Mouse (Mus musculus) MEL (cell line): ENCODE results near the gene Tmem212. TPM values are rescaled to one million over a fixed set of nuclear protein-coding genes. Genes with fewer than 3 reads are reported as not detected.

Experiments
- DNase-seq: peaks from one replicate; pipeline ENCODE4 v3.0.0; 2011; ENCODE audit warnings: low read depth, low spot score
- H3K27ac ChIP-seq: 2 replicates; pipeline ENCODE4 v1.5.1; 2012; ENCODE audit warnings: low read depth, mild to moderate bottlenecking, control low read depth, low read length, moderate library complexity; ENCODE audit not compliant: control insufficient read depth
- H3K27me3 ChIP-seq, 2 experiments: fragments of 150-350 bp in 1 of 2; sonication (generic) in 1 of 2; 2 replicates each; pipeline ENCODE4 v1.6.1; 2012; ENCODE audit warnings: low read length in 2 of 2, mild to moderate bottlenecking in 2 of 2, improper control_type of control experiment in 1 of 2, moderate library complexity in 1 of 2; ENCODE audit not compliant: insufficient read depth in 2 of 2, control insufficient read depth in 1 of 2
- H3K36me3 ChIP-seq, 2 experiments: 2 replicates each; pipeline ENCODE4 v1.6.1; 2012 to 2014; ENCODE audit warnings: low read length in 2 of 2, improper control_type of control experiment in 1 of 2, inconsistent platforms in 1 of 2, mild to moderate bottlenecking in 1 of 2; ENCODE audit not compliant: insufficient read depth in 2 of 2, control insufficient read depth in 1 of 2
- H3K4me1 ChIP-seq, 2 experiments: fragments of 150-350 bp in 1 of 2; sonication (generic) in 1 of 2; 2 replicates each; pipeline ENCODE4 v1.6.1; 2012; ENCODE audit warnings: low read length in 2 of 2, improper control_type of control experiment in 1 of 2, mild to moderate bottlenecking in 1 of 2; ENCODE audit not compliant: insufficient read depth in 2 of 2, control insufficient read depth in 1 of 2
- H3K4me3 ChIP-seq, 2 experiments: fragments of 150-350 bp in 1 of 2; sonication (generic) in 1 of 2; 2 replicates each; pipeline ENCODE4 v1.5.1; 2012; ENCODE audit warnings: low read depth in 2 of 2, low read length in 2 of 2, mild to moderate bottlenecking in 2 of 2, moderate library complexity in 2 of 2, control low read depth in 1 of 2, improper control_type of control experiment in 1 of 2; ENCODE audit not compliant: control insufficient read depth in 1 of 2, insufficient read depth in 1 of 2
- H3K79me2 ChIP-seq: 2 replicates; pipeline ENCODE4 v1.6.1; 2012; ENCODE audit warnings: mild to moderate bottlenecking, low read length, moderate library complexity; ENCODE audit not compliant: control insufficient read depth, poor library complexity, insufficient read depth
- H3K9ac ChIP-seq: 2 replicates; pipeline ENCODE4 v1.6.1; 2012; ENCODE audit warnings: low read depth, mild to moderate bottlenecking, control low read depth, low read length, moderate library complexity; ENCODE audit not compliant: control insufficient read depth, poor library complexity, severe bottlenecking
- H3K9me3 ChIP-seq: fragments of 150-350 bp; sonication (generic); replicated peaks from 2 replicates; pipeline ENCODE4 v1.6.1; 2012; ENCODE audit warnings: mild to moderate bottlenecking, low read length, improper control_type of control experiment, moderate library complexity; ENCODE audit not compliant: insufficient read depth
- CHD1 ChIP-seq: IDR thresholded peaks from 2 replicates; pipeline ENCODE4 v1.6.1; 2012; ENCODE audit warnings: low read depth, mild to moderate bottlenecking, inconsistent platforms, low read length, improper control_type of control experiment
- E2F4 ChIP-seq: IDR thresholded peaks from 2 replicates; pipeline ENCODE4 v1.6.1; 2011; ENCODE audit warnings: low read depth, low read length, improper control_type of control experiment, borderline replicate concordance
- EP300 ChIP-seq, 2 experiments: IDR thresholded peaks; 2 replicates each; pipeline ENCODE4 v1.6.1; 2011; ENCODE audit warnings: improper control_type of control experiment in 2 of 2, low read length in 2 of 2, low read depth in 1 of 2, mild to moderate bottlenecking in 1 of 2
- ETS1 ChIP-seq: IDR thresholded peaks from 2 replicates; pipeline ENCODE4 v1.6.1; 2012; ENCODE audit warnings: low read depth, mild to moderate bottlenecking, inconsistent platforms, low read length, improper control_type of control experiment, moderate library complexity
- GATA1 ChIP-seq: IDR thresholded peaks from 2 replicates; pipeline ENCODE4 v1.6.1; 2011; ENCODE audit warnings: low read depth, low read length, improper control_type of control experiment
- HCFC1 ChIP-seq: IDR thresholded peaks from 2 replicates; pipeline ENCODE4 v1.6.1; 2012; ENCODE audit warnings: low read depth, mild to moderate bottlenecking, inconsistent platforms, low read length, improper control_type of control experiment, moderate library complexity
- JUND ChIP-seq: IDR thresholded peaks from 2 replicates; pipeline ENCODE4 v1.6.1; 2011; ENCODE audit warnings: low read depth, mild to moderate bottlenecking, improper control_type of control experiment, low read length
- MAX ChIP-seq: IDR thresholded peaks from 2 replicates; pipeline ENCODE4 v1.6.1; 2011; ENCODE audit warnings: low read length, improper control_type of control experiment
- MAZ ChIP-seq: IDR thresholded peaks from 2 replicates; pipeline ENCODE4 v1.6.1; 2012; ENCODE audit warnings: low read depth, mild to moderate bottlenecking, inconsistent platforms, low read length, improper control_type of control experiment
- MEF2A ChIP-seq: IDR thresholded peaks from 2 replicates; pipeline ENCODE4 v1.6.1; 2014; ENCODE audit warnings: low read depth, mild to moderate bottlenecking, inconsistent platforms, low read length, improper control_type of control experiment; ENCODE audit not compliant: poor library complexity, insufficient replicate concordance, severe bottlenecking; ENCODE audit errors: extremely low read depth
- MXI1 ChIP-seq: IDR thresholded peaks from 2 replicates; pipeline ENCODE4 v1.6.1; 2011; ENCODE audit warnings: mild to moderate bottlenecking, low read depth, low read length, improper control_type of control experiment
- MYB ChIP-seq: IDR thresholded peaks from 2 replicates; pipeline ENCODE4 v1.6.1; 2011; ENCODE audit warnings: mild to moderate bottlenecking, low read depth, low read length, improper control_type of control experiment
- MYC ChIP-seq: IDR thresholded peaks from 2 replicates; pipeline ENCODE4 v1.6.1; 2011; ENCODE audit warnings: low read depth, mild to moderate bottlenecking, low read length, improper control_type of control experiment, moderate library complexity
- NELFE ChIP-seq: IDR thresholded peaks from 2 replicates; pipeline ENCODE4 v1.6.1; 2011; ENCODE audit warnings: low read depth, low read length, improper control_type of control experiment
- NRF1 ChIP-seq: IDR thresholded peaks from 2 replicates; pipeline ENCODE4 v1.6.1; 2014; ENCODE audit warnings: low read depth, mild to moderate bottlenecking, inconsistent platforms, low read length, improper control_type of control experiment, moderate library complexity; ENCODE audit not compliant: poor library complexity, insufficient read depth, severe bottlenecking
- POLR2AphosphoS2 ChIP-seq: IDR thresholded peaks from 2 replicates; pipeline ENCODE4 v1.6.1; 2011; ENCODE audit warnings: low read length, improper control_type of control experiment
- POLR2AphosphoS5 ChIP-seq: IDR thresholded peaks from 2 replicates; pipeline ENCODE4 v1.6.1; 2012; ENCODE audit warnings: low read depth, borderline replicate concordance, mild to moderate bottlenecking, inconsistent platforms, low read length, moderate library complexity, mixed read lengths
- RAD21 ChIP-seq: IDR thresholded peaks from 2 replicates; pipeline ENCODE4 v1.6.1; 2011; ENCODE audit warnings: mild to moderate bottlenecking, low read depth, low read length, improper control_type of control experiment
- TBP ChIP-seq: IDR thresholded peaks from 2 replicates; pipeline ENCODE4 v1.8.0; 2011; ENCODE audit warnings: low read depth, low read length, improper control_type of control experiment
- TCF12 ChIP-seq: IDR thresholded peaks from 2 replicates; pipeline ENCODE4 v1.6.1; 2014; ENCODE audit warnings: low read depth, mild to moderate bottlenecking, inconsistent platforms, low read length, improper control_type of control experiment, moderate library complexity
- UBTF ChIP-seq: IDR thresholded peaks from 2 replicates; pipeline ENCODE4 v1.6.1; 2012; ENCODE audit warnings: low read depth, mild to moderate bottlenecking, inconsistent platforms, low read length, improper control_type of control experiment, moderate library complexity, borderline replicate concordance; ENCODE audit not compliant: insufficient read depth
- USF1 ChIP-seq: IDR thresholded peaks from 2 replicates; pipeline ENCODE4 v1.6.1; 2014; ENCODE audit warnings: low read depth, mild to moderate bottlenecking, inconsistent platforms, low read length, improper control_type of control experiment, moderate library complexity
- ZMIZ1 ChIP-seq: IDR thresholded peaks from 2 replicates; pipeline ENCODE4 v1.6.1; 2012; ENCODE audit warnings: low read depth, mild to moderate bottlenecking, inconsistent platforms, low read length, improper control_type of control experiment, moderate library complexity
- ZNF384 ChIP-seq: IDR thresholded peaks from 2 replicates; pipeline ENCODE4 v1.6.1; 2012; ENCODE audit warnings: low read depth, mild to moderate bottlenecking, inconsistent platforms, low read length, improper control_type of control experiment
- polyA plus RNA-seq, 2 experiments: library from polyadenylated mRNA; stranded (reverse) in 1 of 2; unstranded in 1 of 2; fragments of >175 nt in 1 of 2; fragments of >200 nt in 1 of 2; gene quantifications; 2 replicates each; pipeline versions ENCODE4 v1.2.1 to v1.2.4; 2012; ENCODE audit warnings: low replicate concordance in 2 of 2, low read depth in 1 of 2; ENCODE audit not compliant: insufficient read length in 2 of 2, insufficient read depth in 1 of 2, missing spikeins in 1 of 2
- total RNA-seq: library from RNA; depleted of rRNA; stranded (reverse); fragments of 300-350 nt; gene quantifications from 2 replicates; pipeline ENCODE4 v1.2.3, GENCODE M21; 2012

Gene Tmem212
- total and polyA plus RNA-seq, 3 experiments, result not detected

DNA sequence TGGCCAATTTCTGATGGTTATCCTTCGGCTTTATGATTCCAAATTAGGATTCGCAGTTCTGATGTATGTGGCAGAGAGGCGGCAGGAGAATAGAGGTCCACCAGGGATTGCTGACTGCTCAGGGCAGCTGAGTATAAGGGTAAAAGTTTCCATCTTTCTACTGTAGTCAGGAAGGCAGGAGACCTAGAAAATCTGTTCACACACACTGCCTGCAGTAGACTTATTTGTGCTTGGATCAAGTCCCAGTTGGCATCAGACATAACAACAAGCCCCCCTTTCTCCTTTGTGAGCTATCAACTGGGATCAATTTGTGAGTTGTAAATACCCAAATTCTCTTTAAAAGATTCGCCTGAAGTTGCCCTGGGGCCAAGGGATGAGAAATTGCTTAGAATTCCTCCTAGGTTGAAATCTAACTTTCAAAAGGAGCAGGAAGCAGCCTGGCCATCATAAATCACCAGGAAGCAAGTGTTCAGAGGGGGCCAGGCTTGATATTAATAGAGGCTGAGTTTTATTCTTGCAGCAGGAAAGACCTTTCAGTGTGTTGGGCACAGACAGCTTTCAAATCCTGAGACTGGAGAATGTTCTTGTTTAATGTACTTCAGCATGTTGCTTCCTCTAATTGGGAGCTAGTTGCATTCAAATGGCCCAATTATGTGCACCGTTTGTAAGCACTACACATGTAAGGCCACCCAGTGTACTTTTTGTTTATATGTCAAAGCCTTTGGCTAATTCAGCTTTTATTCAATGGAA lies 41.6 kb downstream of the Tmem212 start:
- H3K79me2 ChIP-seq, result no peaks in the 10 kb centered on the region
- H3K4me3 ChIP-seq, result no peak overlapping the region
- H3K9ac ChIP-seq, result no peak overlapping the region
- no peaks in the 10 kb centered on the region for H3K9me3 ChIP-seq
- no peaks in the 10 kb centered on the region for H3K4me1 ChIP-seq
- H3K36me3 ChIP-seq, result no peaks in the 10 kb centered on the region
- DNase-seq, result no peak
- no peak overlapping the region for H3K27ac ChIP-seq
- no peaks in the 10 kb centered on the region for H3K27me3 ChIP-seq
- no peak for TF ChIP-seq EP300 (IDR thresholded peaks at IDR 0.05; ENCODE audit: low read depth in 1 of 2, low read length in 2 of 2)
- no peak for TF ChIP-seq UBTF
- no peak for TF ChIP-seq MAX
- TF ChIP-seq TCF12, result no peak
- no peak for TF ChIP-seq E2F4
- TF ChIP-seq ZMIZ1, result no peak
- TF ChIP-seq HCFC1, result no peak
- TF ChIP-seq MXI1, result no peak

GRCm38 (mm10) chr3:27843266-27843665 lies 52.9 kb downstream of the Tmem212 start:
- TF ChIP-seq ETS1, result no peak
- no peak for TF ChIP-seq JUND
- TF ChIP-seq MYB, result no peak
- no peak for TF ChIP-seq NRF1
- no peak for TF ChIP-seq POLR2AphosphoS5
- no peak for TF ChIP-seq MEF2A
- TF ChIP-seq MXI1, result no peak
- TF ChIP-seq GATA1, result no peak
- no peak for TF ChIP-seq CHD1
- no peak for TF ChIP-seq NELFE
- TF ChIP-seq RAD21, result no peak
- no peak for TF ChIP-seq HCFC1
- no peak for TF ChIP-seq MAZ
- no peak for TF ChIP-seq USF1
- TF ChIP-seq POLR2AphosphoS2, result no peak
- TF ChIP-seq ZNF384, result no peak
- no peak for TF ChIP-seq TBP
- no peak for TF ChIP-seq MYC
- H3K36me3 ChIP-seq, result no peaks in the 10 kb centered on the region
- H3K27ac ChIP-seq, result no peak overlapping the region
- H3K4me3 ChIP-seq, result no peak overlapping the region
- H3K27me3 ChIP-seq, result no peaks in the 10 kb centered on the region
- no peaks in the 10 kb centered on the region for H3K4me1 ChIP-seq
- no peaks in the 10 kb centered on the region for H3K79me2 ChIP-seq
- H3K9ac ChIP-seq, result no peak overlapping the region
- no peak for DNase-seq
- H3K9me3 ChIP-seq, result no peaks in the 10 kb centered on the region
